Mouse (Mus musculus): ENCODE measurements around the gene Il6. TPM values are rescaled to one million over a fixed set of nuclear protein-coding genes. Genes with fewer than 3 reads are reported as not detected.
"Not testable (repeated sequence)": the region's sequence is repeated elsewhere in the genome, so short reads cannot be mapped to it uniquely, and the experiment has no call there.

The Il6 gene
- not detected for total RNA-seq (2021)
- long read RNA-seq = 0 reads

- DNase-seq (ENCODE audit: low spot score in 2 of 2) = peak; percentile 84 to 94
Measured at GRCm38 (mm10) chr5:30012726-30013503, at the start of gene Il6. Gene Il6, plus strand, starts transcription at chr5:30013114.

- DNase-seq (ENCODE audit: low spot score in 2 of 2) = no peak
Measured at GRCm38 (mm10) chr5:29963488-29963887, 49.4 kb upstream of the Il6 start.

- no peak for DNase-seq (ENCODE audit: low spot score in 2 of 2)
Measured at GRCm38 (mm10) chr5:29970212-29970611, 42.7 kb upstream of the Il6 start.

GRCm38 (mm10) chr5:29972796-29973195 lies 40.1 kb upstream of the Il6 start:
- DNase-seq (ENCODE audit: low spot score in 2 of 2) = no peak

- no peak for DNase-seq (ENCODE audit: low spot score in 2 of 2)
Measured at GRCm38 (mm10) chr5:29973533-29973932, 39.4 kb upstream of the Il6 start.

GRCm38 (mm10) chr5:29974115-29974514 lies 38.8 kb upstream of the Il6 start:
- DNase-seq (ENCODE audit: low spot score in 2 of 2) = no peak

- DNase-seq (ENCODE audit: low spot score in 2 of 2) = no peak
Measured at GRCm38 (mm10) chr5:29993583-29993982, 19.3 kb upstream of the Il6 start.

GRCm38 (mm10) chr5:29994344-29994743 lies 18.6 kb upstream of the Il6 start:
- DNase-seq (ENCODE audit: low spot score in 2 of 2) = no peak

DNA sequence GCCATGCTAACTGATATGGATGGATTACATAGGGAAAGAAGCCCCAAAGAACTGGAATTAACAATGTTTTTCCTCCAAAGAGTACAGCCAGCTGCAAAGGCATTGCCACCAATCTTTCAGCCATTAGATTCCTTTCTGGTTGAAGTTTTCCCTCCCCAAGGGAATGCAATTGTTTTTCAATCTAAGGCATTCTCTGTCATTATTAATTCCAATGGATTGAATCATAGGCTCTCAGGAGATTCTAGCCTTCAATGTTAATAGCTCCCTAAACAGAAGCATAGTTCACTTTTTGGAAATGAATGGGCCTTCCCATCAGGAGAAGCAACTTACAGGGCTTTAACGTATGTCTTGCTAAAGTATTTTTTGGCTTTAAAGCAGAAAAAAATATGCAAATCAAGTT lies 15.6 kb upstream of the Il6 start:
- no peak for DNase-seq (ENCODE audit: low spot score in 2 of 2)

DNA sequence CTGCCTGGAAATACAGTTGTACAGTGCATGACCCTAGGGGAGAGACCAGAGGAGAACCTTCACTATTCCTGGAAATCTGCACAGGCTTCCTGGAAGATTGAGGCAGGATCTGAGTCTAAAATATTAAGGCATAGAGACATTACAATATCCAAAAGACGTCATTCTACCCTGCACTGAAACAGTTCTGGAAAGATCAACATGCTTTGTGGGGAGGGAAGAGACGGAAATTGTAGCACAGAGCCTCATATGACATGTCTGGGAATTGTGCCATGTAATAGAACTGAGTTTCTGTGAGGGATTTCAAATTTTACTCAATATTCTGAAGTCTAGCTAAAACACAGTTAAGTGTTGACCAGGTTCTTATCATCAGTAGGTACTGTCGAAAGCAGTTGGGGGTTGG lies 12.0 kb upstream of the Il6 start:
- peak in 1 of 2 experiments; percentile 10 for DNase-seq (ENCODE audit: low spot score in 2 of 2)

DNA sequence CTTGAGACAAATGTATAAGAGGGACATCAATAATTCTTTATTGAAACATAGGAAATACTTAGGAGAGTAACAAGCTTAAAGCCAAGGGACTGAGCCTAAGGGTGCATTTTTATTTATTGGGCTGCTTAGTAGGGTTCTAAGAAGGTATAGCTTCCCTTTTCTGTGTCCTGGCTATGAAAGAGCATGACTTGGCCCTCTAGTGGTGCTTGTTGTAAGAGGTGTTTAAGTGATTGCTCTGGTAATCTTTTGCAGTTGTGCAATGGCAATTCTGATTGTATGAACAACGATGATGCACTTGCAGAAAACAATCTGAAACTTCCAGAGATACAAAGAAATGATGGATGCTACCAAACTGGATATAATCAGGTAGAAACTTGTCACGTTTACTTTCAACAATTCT lies 1.7 kb downstream of the Il6 start:
- peak in 1 of 2 experiments; percentile 27 for DNase-seq (ENCODE audit: low spot score in 2 of 2)

DNA sequence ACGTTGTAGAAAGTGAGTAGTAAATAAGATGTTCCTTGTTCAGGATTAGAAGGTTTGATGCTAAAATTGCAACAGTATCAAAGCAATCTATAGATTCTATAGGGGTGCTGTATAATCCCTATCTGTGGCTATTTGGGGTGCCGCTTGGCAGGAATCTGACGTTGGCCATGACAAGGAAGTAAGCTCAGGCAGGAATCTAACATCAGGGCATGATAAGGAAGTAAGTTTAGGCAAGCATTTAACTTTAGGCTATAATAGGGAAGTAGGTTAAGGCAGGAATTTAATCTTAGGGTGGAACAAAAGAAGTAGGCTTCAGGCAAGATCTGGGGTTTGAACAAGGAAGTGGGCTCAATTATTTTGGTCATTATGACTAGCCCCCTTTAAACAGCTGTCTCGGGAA lies 22.9 kb downstream of the Il6 start:
- not testable (repeated sequence) for DNase-seq (ENCODE audit: low spot score in 2 of 2)

DNA sequence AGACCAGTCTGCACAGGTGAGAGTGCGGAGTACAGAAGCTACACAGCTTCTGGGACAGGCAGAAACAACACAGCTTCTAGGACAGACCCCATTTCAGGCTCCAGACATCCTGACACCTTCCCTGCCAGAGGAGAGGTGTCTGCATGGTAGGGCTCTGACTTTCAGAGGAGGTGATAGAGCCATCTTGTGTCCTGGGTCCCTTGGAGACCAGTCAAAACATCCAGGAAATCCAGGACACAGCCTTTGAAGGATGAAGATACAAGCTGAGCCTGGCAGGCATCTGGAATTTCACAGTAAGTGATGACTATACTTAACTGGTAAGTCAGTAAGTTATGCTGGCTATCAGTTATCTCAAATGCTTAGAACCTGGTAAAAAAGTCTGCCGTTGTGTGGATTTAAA lies 24.2 kb downstream of the Il6 start:
- DNase-seq (ENCODE audit: low spot score in 2 of 2) = not testable (repeated sequence)

DNA sequence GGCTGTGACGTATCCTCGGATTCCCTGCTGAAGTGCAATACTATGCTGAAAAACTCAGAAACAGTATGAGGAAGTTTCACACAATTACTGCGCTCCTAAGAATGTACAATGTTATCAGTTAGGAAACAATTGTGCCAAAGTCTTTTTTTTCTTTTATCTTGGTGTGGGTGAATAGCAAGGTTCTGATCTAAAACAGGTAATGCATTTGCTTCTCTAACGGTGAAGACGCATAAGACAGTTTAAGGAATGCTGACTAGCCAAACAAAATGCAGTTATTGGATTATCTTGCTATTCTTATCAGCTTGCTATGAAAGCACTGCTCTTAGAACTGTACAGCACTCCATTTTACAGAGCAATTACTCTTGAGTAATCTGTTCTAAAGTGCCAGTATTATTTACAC lies 26.4 kb downstream of the Il6 start:
- not testable (repeated sequence) for DNase-seq (ENCODE audit: low spot score in 2 of 2)

DNA sequence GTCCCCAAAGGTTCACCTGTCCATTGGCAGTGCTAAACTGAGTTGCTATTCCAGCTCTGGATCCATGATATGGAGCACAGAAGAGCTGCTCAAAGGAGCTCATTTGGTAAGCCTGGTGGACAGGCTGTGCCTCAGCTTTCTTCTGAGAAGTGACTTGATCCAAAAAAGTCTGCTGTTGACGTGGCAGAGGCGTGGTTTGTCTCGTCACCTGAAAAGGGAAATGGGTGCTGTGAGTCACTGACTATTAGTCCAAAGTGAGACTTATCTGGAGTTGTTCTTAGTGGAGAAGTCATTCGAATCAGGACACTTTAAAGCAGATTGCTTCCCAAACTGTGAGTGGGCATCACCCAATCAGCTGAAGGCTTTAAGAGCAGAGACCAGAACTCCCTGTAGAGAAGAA lies 26.9 kb downstream of the Il6 start:
- DNase-seq (ENCODE audit: low spot score in 2 of 2) = not testable (repeated sequence)

GRCm38 (mm10) chr5:30058216-30058731 lies 45.4 kb downstream of the Il6 start:
- DNase-seq (ENCODE audit: low spot score in 2 of 2) = no peak

DNA sequence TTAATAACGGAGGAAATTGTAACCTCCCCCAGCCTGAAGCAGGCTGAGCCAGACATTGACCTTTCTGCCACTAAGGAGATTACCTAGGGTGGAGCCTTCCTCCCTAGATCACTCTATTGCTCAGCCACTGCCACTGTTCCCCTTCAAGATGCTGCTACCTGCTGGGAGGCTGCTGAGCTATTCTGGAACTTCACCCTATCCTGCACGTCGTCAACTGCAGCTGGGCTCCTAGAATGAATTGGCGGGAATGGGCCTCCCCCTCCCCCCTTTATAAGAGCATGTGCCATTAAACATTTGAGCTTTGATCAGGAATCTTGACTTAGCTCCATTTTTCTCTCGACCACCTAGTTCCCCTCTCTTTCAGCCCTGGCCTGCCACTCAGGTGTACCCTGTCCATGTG lies 46.7 kb downstream of the Il6 start:
- DNase-seq (ENCODE audit: low spot score in 2 of 2) = not testable (repeated sequence)

- DNase-seq (ENCODE audit: low spot score in 2 of 2) = no peak
Measured at GRCm38 (mm10) chr5:30067726-30068125, 54.8 kb downstream of the Il6 start.

Other genes with a start within 250 kb of the Il6 start
- 1 to 10 TPM; 4.9 to 5.0 TPM for gene Tyms, start 60.5 kb downstream of the Il6 start, total RNA-seq (2021)
- gene Garem2, start 92.0 kb downstream of the Il6 start, total RNA-seq (2021) = 10 to 100 TPM; 10.9 to 11.3 TPM
- 1 to 10 TPM; 2.6 to 4.1 TPM for gene 3110082J24Rik, start 93.0 kb downstream of the Il6 start, total RNA-seq (2021)
- 10 to 100 TPM; 70.6 to 71.9 TPM for gene Hadha, start 142.0 kb downstream of the Il6 start, total RNA-seq (2021)
- gene Hadhb, start 142.1 kb downstream of the Il6 start, total RNA-seq (2021) = 10 to 100 TPM; 95.8 to 97.8 TPM
- not detected for gene Adgrf3, start 192.6 kb downstream of the Il6 start, total RNA-seq (2021)
- gene Selenoi, start 219.5 kb downstream of the Il6 start, total RNA-seq (2021) = 10 to 100 TPM; 33.5 to 41.2 TPM